Mouse (Mus musculus) heart, adult 8-10 months (tissue): ENCODE results near the gene Usf2. TPM values are rescaled to one million over a fixed set of nuclear protein-coding genes. Genes with fewer than 3 reads are reported as not detected.

ENCODE experiments used
- DNase-seq: peaks from one replicate; pipeline ENCODE4 v3.0.0; 2022; ENCODE audit warnings: low spot score
- total RNA-seq, 4 experiments: library from RNA; stranded (reverse); gene quantifications; 2 replicates each; pipeline ENCODE4 v1.2.4; 2022

Usf2 gene
- total RNA-seq, result 100 to 1,000 TPM; 102 to 121 (median 107) TPM

DNA sequence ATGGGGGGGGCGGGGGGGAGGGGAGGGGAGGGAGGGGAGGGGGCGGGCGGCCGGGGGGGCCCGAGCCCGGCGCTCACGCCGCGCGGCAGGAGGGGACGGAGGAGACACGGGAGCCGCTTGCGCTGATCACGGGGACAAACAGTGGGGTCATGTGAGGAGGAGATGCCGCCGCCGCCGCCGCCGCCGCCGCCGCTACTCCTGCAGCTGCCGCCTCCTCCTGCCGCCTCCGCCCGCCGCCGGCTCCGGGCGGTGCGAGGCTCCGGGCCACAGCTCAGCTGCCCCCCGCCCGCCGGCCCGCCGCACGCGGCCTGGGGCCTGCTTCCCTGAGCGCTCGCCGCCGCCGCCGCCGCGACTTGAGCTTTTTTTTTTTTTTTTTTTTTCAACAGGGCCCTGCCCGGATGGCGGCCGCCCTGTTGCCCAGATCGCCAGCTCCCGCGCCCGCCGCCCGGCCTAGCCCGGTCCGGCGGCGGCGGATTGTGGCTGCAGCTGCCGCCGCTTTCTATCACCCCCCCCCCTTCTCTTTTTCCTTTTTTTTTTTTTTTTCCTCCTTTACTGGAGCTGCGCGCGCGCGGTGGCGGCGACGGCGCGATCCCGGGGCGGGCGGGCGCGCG lies at the start of gene Usf2:
Usf2 (minus strand) TSS at position 48 of the 611 bp plus-strand sequence.
- DNase-seq, result peak; percentile 63

DNA sequence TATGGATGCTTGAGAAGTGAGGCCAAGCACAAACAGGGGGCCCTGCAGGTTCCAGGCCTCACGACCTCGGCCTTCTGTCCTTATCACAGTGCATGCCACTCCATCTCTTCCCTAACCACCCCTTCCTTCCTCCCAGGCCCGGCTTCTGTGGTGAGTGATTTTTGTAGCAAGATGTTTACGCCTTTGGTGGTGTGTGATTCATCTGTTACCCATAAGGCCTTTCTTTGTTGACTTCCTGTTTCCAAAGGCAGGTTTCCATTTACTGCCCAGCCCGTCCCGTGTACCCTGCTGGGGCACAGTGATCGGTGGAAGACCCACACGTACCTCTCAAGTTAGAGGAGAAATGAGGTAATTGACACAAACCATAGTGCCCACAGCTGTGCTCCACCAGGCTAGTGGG lies 46.0 kb upstream of the Usf2 start:
- peak; percentile 35 for DNase-seq

DNA sequence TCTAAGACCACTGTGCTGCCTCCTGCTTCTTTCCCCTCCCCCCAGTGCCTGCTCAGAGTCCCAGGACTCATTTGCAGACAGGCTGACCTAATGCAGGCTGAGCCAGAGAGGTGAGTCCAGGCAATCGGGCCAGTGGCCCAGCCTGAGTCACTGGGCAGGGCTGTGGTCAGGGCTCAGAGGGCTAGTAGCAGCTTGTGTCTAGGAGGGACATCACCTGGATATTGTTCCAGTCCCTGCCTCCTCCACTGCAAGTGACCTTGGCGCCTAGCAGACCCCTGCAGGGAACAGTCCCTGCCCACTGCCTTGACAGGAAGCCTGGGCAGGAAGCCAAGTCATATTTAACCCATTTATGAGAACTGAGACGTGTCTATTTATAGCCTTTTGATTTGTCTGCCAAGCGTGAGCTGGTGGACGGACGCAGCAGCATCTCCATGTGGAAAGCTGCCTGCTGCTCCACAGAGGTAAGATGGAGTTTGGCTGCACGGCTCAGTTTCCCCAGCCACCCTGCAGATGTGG lies 44.0 kb upstream of the Usf2 start:
- DNase-seq, result peak; percentile 76

DNA sequence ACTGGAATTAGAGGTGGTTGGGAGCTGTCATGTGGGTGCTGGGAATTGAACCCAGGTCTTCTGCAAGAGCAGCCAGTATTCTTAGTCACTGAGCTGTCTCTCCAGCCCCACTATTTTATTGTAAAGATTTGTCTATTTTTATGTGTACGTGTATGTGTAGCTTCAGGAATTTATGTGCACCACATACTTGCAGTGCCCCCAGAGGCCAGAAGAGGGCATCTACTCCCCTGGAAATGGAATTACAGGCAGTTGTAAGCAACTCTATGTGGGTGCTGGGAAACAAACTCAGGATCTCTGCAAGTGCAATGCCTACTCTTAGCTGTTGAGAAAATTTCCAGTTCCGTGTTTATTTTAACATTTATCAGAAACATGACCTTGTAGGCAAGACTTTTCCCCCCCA lies 39.9 kb upstream of the Usf2 start:
- DNase-seq, result no peak

DNA sequence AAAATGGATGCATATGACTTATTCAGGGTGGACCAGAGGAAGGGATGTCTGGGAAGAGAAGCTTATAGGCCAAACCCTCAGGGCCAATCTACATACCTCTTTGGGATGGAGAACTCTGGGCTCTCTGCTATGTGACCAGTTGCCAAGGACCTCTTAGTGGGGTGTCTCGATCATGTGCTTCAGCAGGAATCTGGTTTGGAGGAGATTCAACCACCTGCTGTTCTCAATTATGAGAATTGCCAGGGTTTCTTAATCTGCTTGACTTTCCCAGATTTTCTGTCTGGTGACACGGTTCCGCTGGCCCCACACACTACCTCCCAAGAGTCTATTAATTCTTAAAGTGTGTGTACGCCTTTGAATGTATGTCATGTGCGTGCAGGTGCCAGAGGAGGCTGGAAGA lies 37.4 kb upstream of the Usf2 start:
- no peak for DNase-seq

DNA sequence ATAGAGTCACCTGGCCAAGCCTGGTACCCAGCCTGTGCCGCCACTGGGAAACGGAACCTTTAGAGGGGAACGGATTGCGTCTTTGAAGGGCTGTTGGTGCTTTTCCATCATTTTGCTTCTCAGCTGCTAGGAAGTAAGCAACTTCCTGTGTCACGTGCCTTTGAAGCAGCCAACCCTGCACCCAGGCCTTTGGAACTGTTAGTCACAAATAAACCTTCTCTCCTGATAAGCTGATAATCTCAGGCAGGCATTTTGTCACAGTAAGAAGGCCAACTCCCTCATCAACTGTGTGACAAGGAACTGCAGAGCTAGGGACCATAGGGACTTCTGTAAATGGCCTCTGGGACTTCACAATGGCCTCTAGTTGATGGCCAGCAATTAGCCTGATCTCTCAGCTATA lies 35.5 kb upstream of the Usf2 start:
- no peak for DNase-seq

DNA sequence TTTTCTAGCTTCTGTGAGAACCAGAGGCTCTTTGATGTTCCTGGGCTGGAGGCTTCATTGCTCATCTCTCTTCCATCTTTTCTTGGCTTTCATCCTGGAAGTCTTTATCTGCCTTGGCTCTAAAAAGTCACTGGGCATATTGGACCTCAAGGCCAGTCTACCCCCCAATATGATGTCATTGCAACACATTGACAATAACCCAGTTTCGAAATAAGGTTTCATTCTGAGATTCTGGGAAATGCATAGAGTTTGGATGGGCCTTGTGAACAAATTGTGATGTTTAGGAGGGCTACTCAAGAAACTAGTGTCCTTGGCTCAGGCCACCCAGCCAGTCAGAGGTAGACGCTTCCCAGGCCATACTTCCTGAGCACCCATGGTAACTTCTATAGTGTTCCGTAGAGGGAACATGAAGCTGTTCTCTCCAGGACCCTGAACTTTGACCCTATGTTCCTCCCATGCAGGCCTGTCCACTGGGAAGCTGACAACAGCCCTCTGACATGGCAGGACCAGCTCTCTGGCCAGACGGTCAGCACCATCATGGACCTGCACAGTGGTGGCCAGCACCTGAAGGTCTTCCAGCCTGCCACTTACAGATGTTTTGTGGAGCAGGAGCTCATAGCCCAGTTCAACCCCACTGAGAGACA lies 32.0 kb upstream of the Usf2 start:
- DNase-seq, result no peak

DNA sequence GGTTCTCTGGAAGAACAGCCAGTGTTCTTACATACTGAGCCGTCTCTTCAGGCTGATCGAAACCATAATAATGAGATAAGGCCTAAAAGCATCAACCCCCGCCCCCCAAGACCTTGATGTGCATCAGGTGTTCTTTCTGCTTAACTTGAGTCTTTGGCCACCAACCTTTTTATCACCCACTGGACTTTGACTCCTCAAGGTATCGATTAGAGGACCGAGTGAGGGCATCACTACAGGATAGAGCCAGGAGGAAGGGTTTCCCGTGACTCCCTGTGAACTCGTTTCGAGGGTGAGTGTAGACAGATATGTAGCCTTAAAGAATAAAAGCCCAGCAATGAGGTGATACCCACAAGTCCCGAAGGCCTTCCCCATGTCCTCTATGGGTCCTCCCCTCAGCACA lies 28.8 kb upstream of the Usf2 start:
- no peak for DNase-seq

DNA sequence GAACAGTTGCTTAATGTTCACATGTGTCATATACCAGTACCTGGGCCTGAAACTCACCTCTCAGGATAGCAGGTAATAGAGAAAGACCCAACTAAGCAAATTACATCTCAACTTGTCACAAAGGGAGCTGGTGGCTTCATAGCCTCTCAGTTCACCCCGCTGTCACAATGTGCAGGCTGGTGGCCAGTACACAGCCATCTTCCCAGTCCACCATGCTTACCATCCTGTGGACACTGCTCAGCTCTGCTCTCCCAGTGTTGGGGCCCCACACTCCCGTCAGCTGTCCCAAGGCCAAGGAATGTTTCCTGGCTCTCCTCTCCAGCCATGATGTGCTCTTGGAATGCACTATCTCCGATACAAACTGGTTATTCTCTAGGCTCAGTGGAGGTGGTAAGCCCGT lies 25.1 kb upstream of the Usf2 start:
- DNase-seq, result no peak

DNA sequence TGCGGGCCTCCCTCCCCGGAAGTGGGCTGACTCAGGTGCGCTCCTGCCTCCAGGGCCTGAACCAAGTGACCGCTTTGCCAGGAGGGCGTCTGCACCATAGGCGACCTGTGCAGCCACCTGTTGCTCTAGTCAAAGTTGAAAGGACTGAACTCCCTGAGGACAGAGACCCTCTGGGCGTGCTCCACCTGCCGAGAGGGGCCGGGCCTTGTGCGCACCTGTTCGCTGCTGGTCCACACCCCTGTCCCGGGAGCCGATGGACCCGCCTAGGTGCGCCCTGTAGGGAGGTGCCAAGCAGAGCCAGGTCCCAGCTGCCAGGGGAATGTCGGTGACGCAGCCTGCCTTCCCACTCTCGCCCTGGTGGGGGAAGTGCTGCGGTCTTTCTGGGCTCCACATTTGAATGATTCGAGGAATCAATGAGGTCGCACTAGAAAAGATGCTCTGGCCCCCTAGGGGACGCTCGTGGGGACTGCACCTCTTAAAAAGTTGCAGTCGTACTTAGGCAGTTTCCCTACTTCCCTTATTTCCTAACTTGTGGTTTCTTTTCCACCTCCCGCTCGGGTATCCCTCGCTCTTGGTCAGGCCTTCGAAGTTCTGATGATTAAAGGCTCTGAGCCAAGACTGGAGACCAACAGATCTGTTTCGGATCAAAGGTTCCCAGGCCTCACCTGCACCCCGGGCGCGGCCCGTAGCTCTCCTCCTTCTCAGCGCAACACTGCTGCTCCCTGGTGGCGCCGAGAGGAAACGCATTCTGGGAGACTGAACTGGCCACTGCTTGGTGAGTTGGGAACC lies 17.1 kb upstream of the Usf2 start, which contains the start of gene Fam187b:
Fam187b (plus strand) TSS at position 290 of the 789 bp plus-strand sequence.
- DNase-seq, result peak; percentile 86

DNA sequence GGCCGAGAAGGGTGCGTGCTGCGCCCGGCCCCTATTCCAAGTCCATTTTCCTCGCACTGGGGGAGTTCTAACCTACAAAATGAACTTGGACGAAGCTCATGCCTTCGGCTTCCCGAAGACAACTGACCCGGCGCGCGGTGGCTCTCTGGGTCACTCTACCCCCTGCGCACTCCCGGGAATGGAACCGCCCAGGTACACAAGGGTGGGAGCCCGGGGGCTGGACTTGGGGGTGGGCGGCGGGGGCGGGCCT lies 16.6 kb upstream of the Usf2 start, which contains the start of gene Lsr:
Lsr (minus strand) TSS at position 214 of the 250 bp plus-strand sequence.
- no peak for DNase-seq

DNA sequence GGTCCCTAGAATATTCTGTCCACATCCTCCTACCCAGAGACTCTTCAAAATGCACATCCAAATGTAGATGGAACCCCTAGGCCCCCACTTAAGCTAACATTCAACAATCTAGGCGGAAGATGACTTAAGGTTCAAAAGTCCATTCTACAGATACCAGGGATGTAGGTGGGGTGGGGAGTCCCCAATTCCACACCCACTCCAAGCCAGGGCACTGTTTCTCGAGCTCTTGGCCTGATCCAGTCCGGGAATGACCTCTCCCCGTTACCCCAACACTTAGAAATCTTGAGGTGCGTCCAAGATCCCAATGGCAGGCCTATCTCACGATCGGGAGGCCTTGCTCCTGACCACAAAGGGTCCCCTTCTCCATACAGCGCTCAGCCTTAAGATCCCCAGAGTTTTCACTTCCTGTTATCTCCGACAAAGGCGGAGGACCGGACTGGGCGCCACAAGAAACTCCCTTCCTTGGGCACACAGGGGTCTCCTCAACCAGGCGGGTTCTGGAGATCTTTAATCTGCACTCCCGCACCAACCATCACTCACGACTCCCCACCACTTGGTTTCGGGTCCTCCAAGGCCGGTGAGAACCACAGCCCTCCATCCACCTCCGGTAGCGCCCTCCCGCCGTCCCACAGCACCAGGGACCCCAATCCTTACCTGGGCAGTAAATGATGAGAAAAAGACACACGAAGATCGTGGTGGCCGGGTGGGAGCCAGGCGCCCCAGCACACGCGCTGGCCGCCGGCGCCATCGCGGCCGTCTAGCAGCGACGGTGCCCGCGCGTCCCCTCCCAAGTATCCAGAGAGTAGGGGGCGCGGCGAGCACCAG lies 16.0 kb upstream of the Usf2 start:
- DNase-seq, result no peak

DNA sequence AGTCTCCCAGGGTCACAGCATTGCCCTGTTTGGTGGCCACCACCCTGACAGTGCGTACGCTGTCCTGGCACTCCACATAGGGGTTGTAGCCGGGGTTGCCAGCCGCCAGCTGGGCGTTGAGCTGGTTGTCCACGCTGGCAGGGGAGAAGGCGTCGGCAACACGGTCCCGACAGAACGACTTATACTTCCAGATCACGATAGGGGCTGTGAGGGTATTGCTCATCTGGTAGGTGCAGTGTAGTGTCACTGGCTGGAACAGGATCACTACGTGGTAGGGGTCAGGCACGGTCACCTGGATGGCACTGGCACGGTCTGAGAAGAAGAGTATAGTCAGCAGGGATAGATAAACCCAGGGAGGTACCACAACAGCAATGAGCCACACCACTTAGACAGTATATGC lies 15.3 kb upstream of the Usf2 start:
- DNase-seq, result no peak

DNA sequence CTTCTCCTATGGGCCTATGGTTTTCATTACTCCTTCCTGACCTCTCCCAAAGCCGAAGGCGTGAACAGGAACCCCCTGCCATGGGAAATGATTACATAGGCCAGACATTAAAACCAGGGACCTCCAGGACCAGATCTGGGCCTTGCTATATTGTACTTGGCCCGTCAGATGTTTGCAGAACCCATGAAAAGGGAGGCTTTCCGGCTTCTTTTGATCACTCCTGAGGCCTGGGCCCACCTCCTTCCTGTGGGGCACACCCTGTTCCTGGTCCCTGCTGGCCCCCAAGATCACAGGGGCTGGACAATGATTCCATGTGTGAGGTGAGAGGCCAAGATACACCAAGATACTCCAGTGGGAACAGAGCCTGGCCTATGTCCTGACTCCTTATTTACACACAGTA lies 12.6 kb upstream of the Usf2 start:
- DNase-seq, result no peak

DNA sequence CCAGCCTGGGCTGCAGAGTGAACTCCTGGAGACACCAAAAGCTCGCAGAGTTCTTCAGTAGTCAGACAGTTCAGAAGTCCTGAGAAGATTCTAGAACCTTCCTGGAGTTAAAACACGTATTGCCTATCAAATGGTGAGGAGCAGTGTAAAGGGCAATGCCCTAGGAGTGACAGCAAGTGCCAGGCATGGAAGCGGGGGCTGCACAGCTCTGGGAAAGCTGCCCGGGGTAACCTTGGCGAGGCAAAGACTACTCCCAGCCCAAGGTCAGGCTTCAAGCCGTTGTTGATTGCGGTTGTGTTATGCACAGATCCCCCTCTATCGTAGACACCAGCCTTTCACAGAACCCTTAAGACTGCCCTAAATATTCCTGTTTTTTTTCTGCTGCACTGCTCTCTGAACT lies 12.0 kb upstream of the Usf2 start:
- no peak for DNase-seq

DNA sequence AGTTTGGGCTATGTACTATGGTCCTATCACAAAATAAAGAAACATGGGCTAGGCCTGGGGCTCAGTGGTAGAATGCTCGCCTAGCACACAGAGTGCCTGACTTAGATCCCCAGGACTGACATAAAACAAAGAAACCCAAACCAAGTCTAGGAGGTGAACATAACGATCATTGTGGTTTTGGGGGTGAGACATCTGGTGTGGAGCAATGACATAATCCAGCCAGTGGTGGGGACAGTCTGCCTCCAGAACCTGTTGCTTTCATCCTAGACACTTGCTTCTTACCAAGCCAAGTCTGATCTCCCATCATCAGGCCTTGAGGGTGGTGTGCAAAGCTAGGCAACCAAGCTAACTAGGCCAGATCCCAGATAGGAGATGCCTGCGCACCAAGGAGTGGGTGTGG lies 10.1 kb upstream of the Usf2 start:
- DNase-seq, result no peak

DNA sequence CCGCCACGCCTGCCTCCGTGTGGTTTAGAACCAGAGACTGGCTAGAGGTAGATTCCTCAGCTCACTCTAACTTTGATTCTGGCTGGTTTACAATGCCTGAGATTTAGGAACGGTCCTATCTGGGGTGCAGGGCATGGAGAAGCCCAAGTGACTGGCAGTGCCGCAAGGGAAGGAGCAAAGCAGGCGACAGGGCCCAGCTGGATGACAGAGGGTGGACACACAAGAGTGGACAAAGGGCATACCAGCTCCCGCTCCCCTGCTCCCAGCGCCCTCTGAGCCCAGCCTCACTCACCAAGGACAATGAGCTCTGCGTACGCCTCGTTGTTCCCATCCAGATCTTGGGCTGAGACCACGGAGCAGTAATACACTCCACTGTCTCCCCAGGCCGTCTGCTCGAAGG lies 9.1 kb upstream of the Usf2 start:
- no peak for DNase-seq

DNA sequence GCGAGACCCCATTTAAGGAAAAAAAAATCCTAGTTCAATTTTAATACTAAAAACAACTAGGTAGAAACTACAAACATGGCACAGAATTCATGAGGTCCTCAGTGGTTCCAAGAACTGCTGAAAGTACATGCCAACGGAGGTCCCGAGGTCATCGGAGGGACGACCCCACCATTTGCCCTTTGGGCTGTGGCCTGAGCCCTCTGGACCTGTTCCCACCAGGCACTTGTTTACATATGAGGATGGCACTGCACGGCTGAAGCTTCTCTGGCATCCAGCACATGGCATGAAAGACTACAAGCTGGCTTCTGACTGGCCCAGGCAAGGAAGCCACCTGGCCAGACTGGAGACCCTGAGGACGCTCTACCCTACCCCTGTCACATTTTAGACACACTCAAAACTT lies 7.8 kb upstream of the Usf2 start:
- no peak for DNase-seq

DNA sequence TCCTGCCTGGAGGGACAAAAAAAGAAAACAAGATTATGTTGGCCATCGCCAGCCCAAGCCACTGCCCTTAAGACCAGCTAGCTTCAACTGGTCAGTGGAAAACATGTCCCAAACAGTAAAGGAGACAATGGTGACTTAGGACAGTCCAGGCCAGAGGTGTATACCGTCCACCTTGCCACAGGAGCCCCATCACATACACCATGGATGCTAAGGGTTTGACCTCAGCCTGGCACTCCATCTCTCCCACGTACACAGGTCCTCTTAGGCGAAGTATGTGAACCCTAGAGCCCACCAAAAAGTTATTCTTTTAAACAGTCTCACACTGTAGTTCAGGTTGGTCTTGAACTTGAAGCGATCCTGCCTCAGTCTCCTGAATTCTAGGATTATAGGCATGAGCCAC lies 6.3 kb upstream of the Usf2 start:
- no peak for DNase-seq

DNA sequence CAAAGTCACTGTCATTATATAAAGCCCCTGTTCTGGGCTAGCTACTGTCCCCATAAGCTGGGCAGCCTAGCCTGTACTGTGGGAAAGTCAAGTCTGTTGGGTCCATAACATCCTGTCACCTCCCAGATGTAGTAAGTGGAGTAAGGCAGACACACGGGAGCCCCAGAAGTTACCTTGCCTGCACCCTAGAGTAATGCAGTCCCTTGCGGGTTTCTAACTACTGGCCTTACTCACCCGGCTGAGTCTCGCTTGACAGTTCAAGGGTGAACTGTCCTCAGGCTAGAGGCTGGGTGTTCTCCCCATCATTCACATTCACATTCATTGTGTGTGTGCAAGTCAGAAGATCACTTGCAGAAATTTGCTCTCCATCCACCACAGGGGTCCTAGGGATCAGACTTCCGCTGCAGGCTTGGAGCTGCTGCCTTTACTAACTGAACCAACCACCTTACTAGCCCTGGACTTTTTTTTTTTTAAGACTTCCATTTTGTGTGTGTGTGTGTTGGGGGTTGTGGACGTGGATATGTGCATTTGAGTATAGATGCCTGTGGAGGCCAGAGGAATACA lies 3.3 kb upstream of the Usf2 start:
- DNase-seq, result no peak

DNA sequence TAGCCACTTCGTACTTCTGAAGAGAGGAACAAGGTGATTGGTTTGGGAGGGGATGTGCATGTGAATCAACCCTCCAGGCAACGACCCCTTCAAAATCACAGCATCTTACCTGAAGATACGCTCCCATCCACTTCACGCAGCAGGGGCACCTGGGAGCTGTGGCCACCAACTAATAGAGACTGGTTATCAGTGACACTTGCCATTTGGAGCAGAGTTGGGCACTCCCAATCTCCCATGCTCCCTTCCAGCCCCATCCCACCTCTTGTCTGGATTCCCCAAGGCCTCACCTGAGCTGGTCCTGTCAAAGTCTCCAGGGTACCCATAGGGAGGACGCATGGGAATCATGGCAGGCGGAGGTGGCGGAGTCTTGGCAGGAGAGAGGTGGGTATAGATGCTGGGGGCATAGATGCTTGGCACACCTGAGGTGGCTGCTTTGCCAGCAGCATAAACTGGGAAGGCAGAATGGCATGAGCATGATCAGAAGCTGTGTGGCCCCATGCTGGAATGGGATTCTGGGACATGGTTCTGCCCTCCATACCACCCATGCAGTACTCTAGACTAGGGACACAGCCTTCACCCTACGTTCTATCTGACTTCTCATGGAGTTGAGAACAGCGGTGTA lies 2.4 kb upstream of the Usf2 start:
- DNase-seq, result no peak
